Mouse (Mus musculus) left cerebral cortex, adult 8-10 months (tissue): Measurements from ENCODE around the gene Slc27a3. TPM values are rescaled to one million over a fixed set of nuclear protein-coding genes. Genes with fewer than 3 reads are reported as not detected.

Source experiments
- DNase-seq, 2 experiments: peaks; one replicate each; pipeline ENCODE4 v3.0.0; 2022; ENCODE audit warnings: low spot score in 2 of 2
- total RNA-seq, 4 experiments: library from RNA; stranded (reverse); gene quantifications; 2 replicates each; pipeline ENCODE4 v1.2.4; 2022

Slc27a3 gene
- total RNA-seq, 4 experiments from 2014 or later = 5.7 to 7.9 (median 7.4) TPM

DNA sequence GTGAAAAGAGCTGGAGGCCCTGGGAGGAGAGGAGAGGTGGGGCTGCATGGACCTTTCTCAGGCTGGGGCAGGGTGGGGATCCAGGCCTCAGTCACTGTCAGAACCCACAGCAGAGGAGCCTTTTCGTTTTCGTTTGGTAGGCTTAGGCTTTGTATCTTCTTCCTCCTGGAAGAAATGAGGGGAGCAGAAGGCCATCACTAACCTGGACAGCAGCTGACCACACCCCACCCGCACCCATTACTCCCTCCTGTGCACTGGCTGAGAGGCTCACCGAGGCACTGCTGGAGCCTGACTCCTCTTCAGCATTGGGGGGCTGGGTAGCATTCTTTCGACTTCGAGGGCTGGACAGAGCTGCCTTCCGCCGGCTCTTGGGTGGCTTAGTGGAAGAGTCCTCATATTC lies 2.2 kb upstream of the Slc27a3 start:
- DNase-seq = no peak

GRCm38 (mm10) chr3:90391004-90391403 lies 1.3 kb upstream of the Slc27a3 start:
- DNase-seq = no peak

- no peak for DNase-seq
Observed at GRCm38 (mm10) chr3:90388726-90389510, 820 bp downstream of the Slc27a3 start.

GRCm38 (mm10) chr3:90388192-90388591 lies 1.5 kb downstream of the Slc27a3 start:
- no peak for DNase-seq

DNA sequence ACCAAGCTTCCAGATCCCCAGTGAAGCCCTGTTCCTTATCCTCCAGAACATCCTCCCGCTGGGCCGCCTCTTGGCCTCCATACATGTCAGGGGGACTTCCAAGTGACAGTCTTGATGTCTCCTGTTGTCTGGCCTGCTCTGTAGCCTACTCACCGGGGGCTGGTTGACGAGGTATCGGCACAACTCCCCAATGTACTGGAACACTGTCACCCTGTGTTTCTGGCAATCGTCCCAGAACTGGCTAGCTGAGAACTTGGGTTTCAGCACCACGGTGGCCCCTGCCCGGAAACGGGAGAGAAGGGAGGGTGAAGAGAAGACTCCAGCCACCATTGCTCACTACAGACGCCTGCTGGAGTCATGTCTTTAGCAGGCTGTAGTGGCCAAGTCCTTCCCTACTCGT lies 2.3 kb downstream of the Slc27a3 start:
- DNase-seq = no peak

GRCm38 (mm10) chr3:90386817-90387216 lies 2.9 kb downstream of the Slc27a3 start:
- DNase-seq = no peak

- no peak for DNase-seq
Observed at GRCm38 (mm10) chr3:90384851-90385375, 4.8 kb downstream of the Slc27a3 start.

DNA sequence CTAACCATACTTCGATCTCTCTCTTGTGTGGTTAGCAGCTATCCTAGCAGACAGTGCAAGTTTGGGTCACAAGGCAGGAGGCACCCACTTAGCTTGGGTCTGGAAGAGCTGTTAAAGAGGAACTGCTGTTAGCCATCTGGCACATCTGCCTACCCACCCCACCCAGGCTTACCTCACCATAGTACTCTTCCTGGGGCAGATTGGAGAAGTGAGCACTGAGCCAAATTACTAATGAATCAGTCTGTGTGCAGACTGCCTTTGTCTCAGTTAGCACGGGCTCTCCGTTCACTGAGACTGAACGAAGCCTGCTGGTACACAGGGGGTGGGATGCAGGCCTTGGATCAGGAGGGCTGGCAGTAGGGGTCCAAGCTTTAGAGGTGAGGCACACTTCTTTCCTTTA lies 6.0 kb downstream of the Slc27a3 start:
- DNase-seq = no peak

GRCm38 (mm10) chr3:90381727-90382126 lies 8.0 kb downstream of the Slc27a3 start:
- DNase-seq = no peak

GRCm38 (mm10) chr3:90378496-90378895 lies 11.2 kb downstream of the Slc27a3 start:
- DNase-seq = no peak

- DNase-seq = no peak
Observed at GRCm38 (mm10) chr3:90376247-90376585, 13.5 kb downstream of the Slc27a3 start.

DNA sequence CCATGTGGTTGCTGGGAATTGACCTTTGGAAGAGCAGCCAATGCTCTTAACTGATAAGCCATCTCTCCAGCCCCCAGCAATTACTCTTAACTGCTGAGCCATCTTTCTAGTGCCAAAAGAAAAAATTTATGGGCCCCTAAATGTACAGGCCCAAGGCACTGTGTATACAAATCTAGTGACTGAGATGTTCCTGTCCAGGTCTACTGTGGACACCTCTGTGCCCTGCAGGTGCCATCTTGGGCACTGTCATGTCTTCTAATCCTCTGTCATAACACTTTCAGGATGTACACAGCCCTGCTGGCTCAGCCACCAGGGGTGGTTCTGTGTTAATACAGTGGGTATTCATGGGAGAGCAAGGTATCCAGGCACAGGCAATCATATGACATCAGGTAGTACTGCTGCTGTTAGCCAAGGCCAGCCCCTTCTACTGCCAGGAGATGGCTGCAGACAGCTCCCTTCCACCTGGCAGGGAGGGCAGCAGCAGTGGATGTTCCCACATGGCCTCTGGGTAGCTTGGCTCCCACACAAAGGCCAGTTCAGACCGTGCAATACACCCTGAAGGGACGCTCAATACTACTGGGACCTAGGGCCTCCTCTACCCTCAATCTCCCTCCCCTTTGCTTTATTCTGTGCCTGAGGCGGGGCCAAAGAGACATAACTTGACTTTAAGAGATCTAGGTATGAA lies 14.0 kb downstream of the Slc27a3 start:
- DNase-seq = no peak

GRCm38 (mm10) chr3:90374368-90374767 lies 15.4 kb downstream of the Slc27a3 start:
- no peak for DNase-seq

DNA sequence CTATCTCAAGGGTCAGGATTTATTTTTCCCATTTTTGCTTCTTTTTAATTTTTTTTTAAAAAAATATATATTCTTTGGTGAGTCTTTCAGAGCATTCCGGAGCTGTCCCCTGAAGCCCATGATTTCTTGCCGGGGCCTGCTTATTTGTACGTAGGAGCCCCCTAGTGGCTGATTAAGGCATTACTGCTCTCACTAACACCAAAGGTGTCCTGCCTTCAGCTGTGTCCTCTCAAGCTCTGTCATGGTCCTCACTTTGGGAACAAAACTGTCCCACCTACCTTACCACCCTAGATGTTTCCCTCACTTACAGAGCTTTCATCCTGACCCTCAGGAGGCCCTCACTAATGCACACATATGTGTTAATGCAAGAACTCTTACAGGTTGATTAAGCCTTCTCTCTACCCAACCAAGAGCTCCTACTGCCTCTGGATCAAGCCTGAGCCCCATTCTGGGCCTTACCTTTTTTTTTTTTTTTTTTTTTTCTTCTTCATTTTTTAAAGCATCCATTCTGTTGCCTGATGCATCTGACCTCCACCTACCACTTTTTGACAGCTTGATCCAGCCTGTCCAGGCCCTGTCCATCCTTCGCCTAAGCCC lies 16.2 kb downstream of the Slc27a3 start:
- DNase-seq = peak; percentile 40 to 78

GRCm38 (mm10) chr3:90372817-90373216 lies 16.9 kb downstream of the Slc27a3 start:
- no peak for DNase-seq

DNA sequence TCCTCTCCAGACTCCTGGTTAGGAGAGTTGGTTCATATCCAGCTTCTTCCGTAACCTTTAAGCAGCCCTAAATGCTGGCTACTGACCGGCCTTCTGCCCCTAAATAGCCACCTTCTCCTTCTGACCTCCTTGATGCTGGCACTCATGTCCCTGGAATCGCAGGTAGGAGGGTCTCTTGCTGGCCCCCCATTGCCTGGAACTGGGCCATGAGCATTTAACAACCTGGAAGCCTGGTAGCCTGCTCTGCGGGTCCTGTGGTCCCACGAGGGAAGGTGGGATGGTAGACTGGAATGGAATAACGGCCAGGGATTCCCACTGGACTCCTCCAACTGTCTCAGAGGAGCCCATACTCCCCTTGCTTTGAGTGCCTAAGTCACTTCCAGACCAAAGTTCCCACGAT lies 17.9 kb downstream of the Slc27a3 start:
- DNase-seq = no peak

- peak in 1 of 2 experiments; percentile 73 for DNase-seq
Observed at GRCm38 (mm10) chr3:90369041-90369440, 20.7 kb downstream of the Slc27a3 start.

- DNase-seq = no peak
Observed at GRCm38 (mm10) chr3:90367001-90367632, 22.6 kb downstream of the Slc27a3 start.

GRCm38 (mm10) chr3:90362346-90362745 lies 27.4 kb downstream of the Slc27a3 start:
- DNase-seq = no peak

GRCm38 (mm10) chr3:90361476-90361875 lies 28.3 kb downstream of the Slc27a3 start:
- no peak for DNase-seq

- no peak for DNase-seq
Observed at GRCm38 (mm10) chr3:90359230-90359629, 30.5 kb downstream of the Slc27a3 start.

DNA sequence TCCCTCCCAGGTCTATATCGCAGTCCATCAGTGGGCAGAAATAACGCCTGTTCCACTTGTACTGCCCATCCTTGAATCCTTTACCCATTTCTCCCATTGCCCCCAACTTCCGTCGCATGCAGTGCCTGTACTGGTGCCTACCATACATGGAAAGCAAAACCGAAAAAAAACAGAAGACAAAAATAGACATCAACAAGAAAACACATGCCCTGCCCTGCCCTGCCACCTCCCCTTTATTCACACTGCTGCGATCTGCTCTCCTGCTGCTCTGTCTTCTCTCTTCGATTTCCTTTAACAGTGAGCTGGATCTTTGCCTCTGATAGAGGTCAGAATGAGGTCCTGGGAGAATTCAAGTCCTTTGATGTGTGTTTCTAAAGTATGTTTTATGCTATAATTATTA lies 31.8 kb downstream of the Slc27a3 start:
- no peak for DNase-seq
